15 mouse cellular contexts compared by ENCODE assay signal in the genomic region with DNA sequence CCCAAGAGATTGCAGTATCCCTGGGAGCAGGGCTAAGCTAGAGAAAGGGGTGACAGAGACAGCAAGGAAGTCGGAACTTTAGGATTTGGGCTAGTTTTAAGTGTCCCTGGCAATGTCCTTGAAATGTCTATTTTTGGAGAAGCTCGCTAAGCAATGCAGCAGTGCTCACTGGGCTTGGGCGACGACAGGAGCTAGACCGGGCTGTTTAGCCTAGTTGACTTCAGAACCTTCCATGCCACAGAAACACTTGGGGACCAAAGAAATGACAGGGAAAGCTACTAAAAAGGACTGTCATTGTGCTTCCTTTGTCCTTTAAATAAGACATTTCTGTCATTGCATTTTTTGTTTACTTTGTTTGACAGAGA. TPM values are rescaled to one million over a fixed set of nuclear protein-coding genes. Genes with fewer than 3 reads are reported as not detected.
DNase-seq lines count a peak whose midpoint lies in the region; ATAC-seq and TF ChIP-seq lines count a peak whose summit lies in the region.
"Had no signal": no experiment of that assay in that cellular context is flagged by ENCODE, and none has a peak within 500 bp of the region (broad histone marks: within the 10 kb centered on the region; RNA-seq: fewer than 3 reads in every experiment).

No protein-coding gene starts in this region.

- H3K9ac ChIP-seq in kidney, embryonic 16.5 days (replicated peaks; ENCODE audit: low read length) = no peak overlapping the region
- H3K9ac ChIP-seq in stomach, embryonic 15.5 days = no peak overlapping the region
- no peak overlapping the region for H3K9ac ChIP-seq in stomach, postnatal 0 days (ENCODE audit: low read length)
- H3K9ac ChIP-seq: liver, embryonic 13.5 days; neural tube, embryonic 12.5 days had no signal

- peaks cover 31% of the 10 kb centered on the region for H3K4me1 ChIP-seq in kidney, embryonic 16.5 days (ENCODE audit: insufficient read depth, low read length)
- 0 out of 2 replicates have a peak, but pooled peaks cover 7% of the 10 kb centered on the region for H3K4me1 ChIP-seq in stomach, embryonic 15.5 days
- no peaks in the 10 kb centered on the region for H3K4me1 ChIP-seq in stomach, postnatal 0 days (replicated peaks; ENCODE audit: control insufficient read depth, insufficient read depth)
- H3K4me1 ChIP-seq: hindbrain, embryonic 10.5 days; neural tube, embryonic 12.5 days had no signal

- 53% methylated on average over 5 of the region's 5 CpGs for WGBS in kidney, embryonic 16.5 days
- 70% methylated on average over 5 of the region's 5 CpGs for WGBS in stomach, embryonic 15.5 days
- WGBS in stomach, postnatal 0 days = 63% methylated on average over 5 of the region's 5 CpGs

- TF ChIP-seq EP300 in stomach, postnatal 0 days (optimal IDR thresholded peaks at IDR 0.05) = no peak

- H3K4me2 ChIP-seq in kidney, embryonic 16.5 days (replicated peaks; ENCODE audit: low read depth, low read length) = no peak overlapping the region; the same call in 1 of the 2 replicates
- H3K4me2 ChIP-seq in stomach, embryonic 15.5 days = no peak overlapping the region
- no peak overlapping the region for H3K4me2 ChIP-seq in stomach, postnatal 0 days (replicated peaks; ENCODE audit: low read depth)
- H3K4me2 ChIP-seq: liver, embryonic 13.5 days; midbrain, embryonic 11.5 days; neural tube, embryonic 12.5 days had no signal

- H3K27ac ChIP-seq in gastrocnemius, adult 2 months = peak overlapping the region; percentile 79
- H3K27ac ChIP-seq in kidney, embryonic 16.5 days (ENCODE audit: low read length) = peak overlapping the region; percentile 87
- peak overlapping the region; percentile 44 for H3K27ac ChIP-seq in stomach, embryonic 15.5 days
- no peak overlapping the region; the same call in 1 of the 2 replicates for H3K27ac ChIP-seq in stomach, postnatal 0 days (replicated peaks)
- H3K27ac ChIP-seq: hindbrain, embryonic 10.5 days; liver, embryonic 13.5 days; neural tube, embryonic 12.5 days had no signal

- intact Hi-C loops in gastrocnemius, adult 2 months (cut with DNase I) = no loop called here

- peak; percentile 32 for ATAC-seq in kidney, embryonic 16.5 days (ENCODE audit: low FRiP score, low TSS enrichment)
- ATAC-seq in stomach, embryonic 15.5 days (ENCODE audit: insufficient read depth, low FRiP score, low read depth) = no peak
- no peak for ATAC-seq in stomach, postnatal 0 days (ENCODE audit: low FRiP score, low TSS enrichment)

- peak overlapping the region; percentile 21; the same call in 1 of the 2 replicates for H3K4me3 ChIP-seq in gastrocnemius, adult 2 months
- H3K4me3 ChIP-seq in kidney, embryonic 16.5 days (ENCODE audit: low read length) = no peak overlapping the region
- H3K4me3 ChIP-seq in stomach, embryonic 15.5 days (replicated peaks) = no peak overlapping the region
- H3K4me3 ChIP-seq in stomach, postnatal 0 days (ENCODE audit: low read depth, low read length) = no peak overlapping the region
- H3K4me3 ChIP-seq: erythroblast, embryonic 14.5 days; hindbrain, embryonic 10.5 days; liver, embryonic 13.5 days; neural tube, embryonic 12.5 days had no signal

- DNase-seq in gastrocnemius, adult 2 months = no peak
- no peak for DNase-seq in gastrocnemius, adult 8-10 months (ENCODE audit: low spot score in 2 of 2)
- DNase-seq in kidney, adult 18-20 months = no peak
- no peak for DNase-seq in stomach, postnatal 0 days (ENCODE audit: low spot score)
- DNase-seq in cerebellum, postnatal 14 days = no peak
- DNase-seq in right cerebral cortex, adult 18-20 months = no peak
- DNase-seq: cerebellum, adult 18-20 months; embryo, embryonic 11 days; liver, embryonic 13.5 days had no signal

- no peaks in the 10 kb centered on the region for H3K27me3 ChIP-seq in kidney, embryonic 16.5 days (ENCODE audit: insufficient read depth, low read length)
- no peaks in the 10 kb centered on the region for H3K27me3 ChIP-seq in stomach, embryonic 15.5 days (replicated peaks)
- no peaks in the 10 kb centered on the region for H3K27me3 ChIP-seq in stomach, postnatal 0 days (ENCODE audit: control insufficient read depth, insufficient read depth, low read length)
- H3K27me3 ChIP-seq: liver, embryonic 13.5 days; neural tube, embryonic 12.5 days had no signal

- no peak for TF ChIP-seq CTCF in gastrocnemius, adult 2 months (IDR thresholded peaks at IDR 0.05)
- TF ChIP-seq CTCF in stomach, postnatal 0 days (IDR thresholded peaks at IDR 0.05; ENCODE audit: low read depth) = no peak

- peaks cover 36% of the 10 kb centered on the region for H3K36me3 ChIP-seq in kidney, embryonic 16.5 days (ENCODE audit: insufficient read depth, low read length)
- H3K36me3 ChIP-seq in stomach, embryonic 15.5 days = 0 out of 2 replicates have a peak, but pooled peaks cover 9% of the 10 kb centered on the region
- 0 out of 2 replicates have a peak, but pooled peaks cover 5% of the 10 kb centered on the region for H3K36me3 ChIP-seq in stomach, postnatal 0 days (ENCODE audit: control insufficient read depth, insufficient read depth, low read length)
- H3K36me3 ChIP-seq: neural tube, embryonic 12.5 days had no signal

- peaks cover 11% of the 10 kb centered on the region for H3K9me3 ChIP-seq in kidney, embryonic 16.5 days (ENCODE audit: low read length)
- no peaks in the 10 kb centered on the region for H3K9me3 ChIP-seq in stomach, embryonic 15.5 days
- no peaks in the 10 kb centered on the region for H3K9me3 ChIP-seq in stomach, postnatal 0 days (ENCODE audit: control insufficient read depth, low read length)
- H3K9me3 ChIP-seq: liver, embryonic 13.5 days had no signal

RNA-seq across cellular contexts. Expression of gene St3gal6, which starts 42.2 kb away (rescaled TPM):
- 100 to 1,000 TPM; 140 to 170 TPM for total RNA-seq in gastrocnemius, adult 2 months (2021)
- 100 to 1,000 TPM; 147 to 185 (median 164) TPM for total RNA-seq in gastrocnemius, adult 8-10 months (2022)
- 80.5 and 89.9 TPM in 2 replicates for polyA plus RNA-seq in kidney, embryonic 16.5 days (2015; fragmentation: Nextera tagmentation; extraction: Ambion mirVana)
- 14.6 and 15.7 TPM in 2 replicates for polyA plus RNA-seq in stomach, embryonic 15.5 days (2015; fragmentation: Nextera tagmentation; extraction: Ambion mirVana)
- polyA plus RNA-seq in stomach, postnatal 0 days (2015; fragmentation: Nextera tagmentation; extraction: Ambion mirVana) = 7.1 and 8.0 TPM in 2 replicates
